Mouse (Mus musculus): ENCODE data around the gene Ankrd44. TPM values are rescaled to one million over a fixed set of nuclear protein-coding genes. Genes with fewer than 3 reads are reported as not detected.

Gene Ankrd44
- polyA plus RNA-seq, 1 experiment from 2014 or later: 20.9 TPM

DNA sequence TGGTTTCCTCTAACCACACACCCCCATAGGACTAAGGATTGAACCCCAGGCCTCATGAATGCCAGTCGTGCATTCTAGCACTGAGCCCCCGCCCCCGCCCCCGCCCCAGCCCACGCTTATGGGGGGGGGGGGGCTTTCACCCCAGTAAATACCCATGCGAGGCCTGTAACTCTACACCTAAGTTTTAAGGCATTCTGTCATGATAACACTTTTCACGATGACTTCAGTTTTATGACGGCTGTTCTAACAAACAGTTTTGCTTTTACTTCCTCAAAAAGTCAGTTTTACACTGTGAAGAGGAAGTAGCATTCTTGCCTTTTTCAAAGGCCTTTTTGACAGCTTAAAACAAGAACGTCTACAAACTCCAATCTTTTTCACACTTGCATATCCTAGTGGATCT lies 11.8 kb downstream of the Ankrd44 start:
- Histone ChIP-seq H3K9me3 (replicated peaks) (no peaks in the 10 kb centered on the region), H3K27me3 (no peaks in the 10 kb centered on the region), H3K4me1 (peaks cover 5% of the 10 kb centered on the region; the same call in 1 of the 2 replicates), H3K36me3 (no peaks in the 10 kb centered on the region), H3K27ac (no peak overlapping the region), H3K4me3 (no peak overlapping the region), H3K9ac (no peak overlapping the region), H3K4me2 (replicated peaks) (no peak overlapping the region)
- WGBS: 49% methylated on average over 9 of the region's 9 CpGs
- no peak for ATAC-seq (ENCODE audit: low FRiP score)

DNA sequence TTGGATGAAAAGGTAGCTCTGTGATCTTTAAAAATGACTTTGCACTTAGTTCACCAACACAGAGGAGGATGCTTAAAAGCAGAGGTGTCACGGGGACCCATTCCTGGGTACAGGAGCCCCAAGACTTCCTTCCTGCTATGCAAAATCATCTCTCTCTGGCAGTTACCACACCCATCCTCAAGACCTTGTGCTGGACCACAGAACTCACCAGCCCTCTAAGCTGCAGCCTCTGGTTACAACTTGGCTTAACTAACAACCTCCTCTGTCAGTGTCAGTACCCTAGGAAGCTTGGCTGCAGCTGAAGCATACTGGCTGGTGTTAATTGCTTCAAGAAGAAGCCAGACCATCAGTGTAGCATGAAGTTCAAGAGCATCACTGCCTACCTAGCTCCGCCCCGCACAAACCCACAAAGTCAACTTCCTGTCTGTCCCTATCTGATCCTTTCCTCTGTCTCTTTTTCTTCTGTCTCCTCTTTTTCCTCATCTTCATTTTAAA lies 12.8 kb downstream of the Ankrd44 start:
- no peaks in the 10 kb centered on the region for H3K36me3 ChIP-seq
- no peak overlapping the region for H3K27ac ChIP-seq
- H3K4me2 ChIP-seq (replicated peaks): no peak overlapping the region
- no peaks in the 10 kb centered on the region for H3K9me3 ChIP-seq (replicated peaks)
- 87% methylated on average over 3 of the region's 3 CpGs for WGBS
- H3K4me3 ChIP-seq: no peak overlapping the region
- peaks cover 5% of the 10 kb centered on the region; the same call in 1 of the 2 replicates for H3K4me1 ChIP-seq
- ATAC-seq (ENCODE audit: low FRiP score): no peak
- no peaks in the 10 kb centered on the region for H3K27me3 ChIP-seq
- no peak overlapping the region for H3K9ac ChIP-seq

DNA sequence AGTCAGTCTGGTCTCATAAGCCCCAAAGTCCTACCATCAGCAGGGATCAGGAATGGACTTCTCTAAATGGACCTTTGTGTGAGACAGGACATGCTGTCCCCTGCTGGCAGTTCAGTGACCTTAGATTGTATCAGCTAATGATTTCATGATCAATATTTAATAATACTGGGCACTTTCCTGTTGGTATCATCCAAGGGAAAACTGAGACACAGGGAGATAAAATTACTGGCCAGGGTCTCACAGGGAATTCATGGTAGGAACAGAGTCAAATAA lies 13.2 kb downstream of the Ankrd44 start:
- no peak for ATAC-seq (ENCODE audit: low FRiP score)
- Histone ChIP-seq H3K9me3 (replicated peaks) (no peaks in the 10 kb centered on the region), H3K27me3 (no peaks in the 10 kb centered on the region), H3K4me1 (peaks cover 5% of the 10 kb centered on the region; the same call in 1 of the 2 replicates), H3K36me3 (no peaks in the 10 kb centered on the region), H3K27ac (no peak overlapping the region), H3K9ac (no peak overlapping the region), H3K4me2 (replicated peaks) (no peak overlapping the region), H3K4me3 (no peak overlapping the region)

DNA sequence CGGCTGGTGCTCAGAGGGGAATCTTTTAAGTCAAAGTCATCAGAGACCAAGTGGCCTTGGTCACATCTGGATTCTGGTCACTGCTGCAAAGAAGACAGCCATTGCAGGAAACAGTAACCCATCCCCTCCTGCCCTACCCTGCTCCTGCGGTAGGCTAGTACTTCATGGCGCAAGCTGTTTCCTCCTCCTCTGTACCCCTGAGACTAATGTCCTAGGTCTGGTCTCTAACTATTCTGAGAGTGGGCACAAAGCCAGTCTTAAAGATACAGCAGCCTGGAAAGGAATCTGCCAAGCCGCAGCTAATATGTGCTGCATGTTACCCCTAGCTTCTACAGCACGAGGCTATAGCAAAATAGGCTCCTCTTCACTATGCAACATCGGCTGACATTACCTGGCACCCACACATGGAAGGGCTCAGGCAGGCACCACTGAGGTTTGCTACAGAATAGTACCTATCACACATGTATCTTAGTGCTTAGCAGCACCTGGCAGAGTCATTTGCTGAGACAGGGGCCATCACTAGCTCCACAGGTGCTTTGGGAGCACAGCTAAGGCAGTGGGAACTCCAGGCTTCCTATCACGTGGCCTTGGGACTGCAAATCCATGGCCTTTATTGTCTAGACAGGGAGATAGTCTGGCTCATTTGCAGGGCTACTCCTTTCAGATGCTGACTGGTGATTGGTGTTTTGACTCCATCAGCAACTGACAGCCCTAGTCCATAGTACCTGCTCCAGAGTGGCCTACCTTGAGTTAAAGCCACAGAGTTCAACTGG lies 13.7 kb downstream of the Ankrd44 start:
- H3K4me1 ChIP-seq: peaks cover 8% of the 10 kb centered on the region; the same call in 1 of the 2 replicates
- H3K27ac ChIP-seq: no peak overlapping the region
- H3K9me3 ChIP-seq (replicated peaks): no peaks in the 10 kb centered on the region
- H3K27me3 ChIP-seq: no peaks in the 10 kb centered on the region
- no peaks in the 10 kb centered on the region for H3K36me3 ChIP-seq
- H3K4me2 ChIP-seq (replicated peaks): no peak overlapping the region
- H3K4me3 ChIP-seq: no peak overlapping the region
- ATAC-seq (ENCODE audit: low FRiP score): no peak
- 68% methylated on average over 7 of the region's 7 CpGs for WGBS
- H3K9ac ChIP-seq: no peak overlapping the region

DNA sequence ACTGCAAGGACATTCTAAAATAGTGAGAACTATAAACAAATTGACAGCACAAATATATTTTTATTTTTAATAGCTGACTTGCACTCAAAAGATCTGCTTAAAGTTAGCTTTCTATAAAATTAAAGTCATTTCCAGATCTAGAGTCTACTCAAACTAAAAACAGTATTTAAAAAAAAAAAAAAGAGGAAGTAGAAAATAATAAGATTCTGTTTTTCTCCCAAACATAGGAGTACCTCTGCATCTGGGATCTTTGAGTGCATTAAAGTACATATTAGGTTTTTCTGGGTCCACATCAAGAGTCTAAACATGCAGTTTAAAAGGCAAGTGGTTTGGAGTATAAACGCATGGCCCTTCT lies 15.0 kb downstream of the Ankrd44 start:
- no peaks in the 10 kb centered on the region for H3K9me3 ChIP-seq (replicated peaks)
- H3K27me3 ChIP-seq: no peaks in the 10 kb centered on the region
- peaks cover 19% of the 10 kb centered on the region; the same call in 1 of the 2 replicates for H3K4me1 ChIP-seq
- no peak overlapping the region for H3K27ac ChIP-seq
- H3K4me2 ChIP-seq (replicated peaks): no peak overlapping the region
- no peak for ATAC-seq (ENCODE audit: low FRiP score)
- H3K4me3 ChIP-seq: no peak overlapping the region
- H3K9ac ChIP-seq: no peak overlapping the region
- WGBS: 94% methylated on average over 1 of the region's 1 CpGs
- H3K36me3 ChIP-seq: no peaks in the 10 kb centered on the region

DNA sequence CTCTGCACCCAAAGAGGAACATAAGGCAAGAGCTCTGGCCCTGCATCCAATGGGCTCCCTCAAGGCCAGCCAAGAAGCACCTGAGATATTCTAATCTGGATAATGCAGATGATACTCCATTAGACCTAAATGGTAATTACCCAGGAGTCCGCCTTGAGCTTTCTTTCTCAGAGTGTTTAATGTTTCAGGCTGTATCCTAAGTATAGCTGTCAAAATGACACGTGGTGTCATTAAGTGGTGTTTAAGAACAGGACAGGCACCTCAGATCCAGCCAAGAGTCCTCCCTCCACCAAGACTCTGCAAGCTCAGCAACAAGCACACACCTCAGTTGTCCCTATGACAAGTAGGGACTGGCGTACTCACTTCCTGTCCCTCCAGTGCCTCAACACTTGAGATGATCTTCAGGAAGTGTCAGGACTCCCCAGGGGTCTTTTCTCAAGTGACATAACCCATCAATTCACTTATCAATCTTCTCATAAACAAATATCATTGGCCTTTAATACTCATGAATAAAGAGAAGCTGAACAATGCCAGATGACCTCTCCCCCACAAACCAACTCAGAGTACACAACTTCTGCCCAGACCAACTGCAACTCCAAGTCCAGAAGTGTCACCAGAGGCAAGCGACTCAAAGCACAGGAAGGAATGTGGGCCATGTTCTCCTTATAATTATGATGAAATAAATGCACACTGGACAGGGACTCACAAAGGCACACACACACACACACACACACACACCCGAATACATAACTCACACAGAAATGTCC lies 15.5 kb downstream of the Ankrd44 start:
- no peak for ATAC-seq (ENCODE audit: low FRiP score)
- no peak overlapping the region for H3K4me2 ChIP-seq (replicated peaks)
- H3K27ac ChIP-seq: no peak overlapping the region
- peaks cover 25% of the 10 kb centered on the region; the same call in 1 of the 2 replicates for H3K4me1 ChIP-seq
- no peaks in the 10 kb centered on the region for H3K27me3 ChIP-seq
- no peak overlapping the region for H3K9ac ChIP-seq
- H3K4me3 ChIP-seq: no peak overlapping the region
- no peaks in the 10 kb centered on the region for H3K36me3 ChIP-seq
- H3K9me3 ChIP-seq (replicated peaks): no peaks in the 10 kb centered on the region
- 78% methylated on average over 5 of the region's 5 CpGs for WGBS

DNA sequence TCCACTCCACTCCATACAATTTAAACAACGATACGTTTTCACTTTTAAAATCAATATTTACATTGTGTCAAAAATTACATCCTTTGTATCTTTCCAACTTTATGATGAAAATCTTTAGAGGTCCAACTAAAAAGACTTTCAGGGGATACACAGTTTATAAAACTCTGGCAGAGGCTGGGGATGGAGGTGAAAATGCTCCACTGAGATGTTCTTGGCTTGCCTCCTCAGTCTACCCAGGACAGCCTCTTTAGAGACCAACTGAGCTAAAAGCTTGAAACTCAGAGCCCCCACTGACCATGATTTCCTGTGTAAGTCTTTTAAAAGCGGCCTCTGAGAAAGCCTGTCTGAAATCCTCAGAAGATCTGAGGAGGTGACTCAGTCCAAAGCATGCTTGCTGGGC lies 17.4 kb downstream of the Ankrd44 start:
- no peak for ATAC-seq (ENCODE audit: low FRiP score)
- H3K4me3 ChIP-seq: no peak overlapping the region
- no peak overlapping the region for H3K27ac ChIP-seq
- H3K9ac ChIP-seq: no peak overlapping the region
- WGBS: 77% methylated on average over 3 of the region's 3 CpGs
- no peaks in the 10 kb centered on the region for H3K9me3 ChIP-seq (replicated peaks)
- H3K27me3 ChIP-seq: no peaks in the 10 kb centered on the region
- peaks cover 25% of the 10 kb centered on the region; the same call in 1 of the 2 replicates for H3K4me1 ChIP-seq
- H3K36me3 ChIP-seq: no peaks in the 10 kb centered on the region
- H3K4me2 ChIP-seq (replicated peaks): no peak overlapping the region

DNA sequence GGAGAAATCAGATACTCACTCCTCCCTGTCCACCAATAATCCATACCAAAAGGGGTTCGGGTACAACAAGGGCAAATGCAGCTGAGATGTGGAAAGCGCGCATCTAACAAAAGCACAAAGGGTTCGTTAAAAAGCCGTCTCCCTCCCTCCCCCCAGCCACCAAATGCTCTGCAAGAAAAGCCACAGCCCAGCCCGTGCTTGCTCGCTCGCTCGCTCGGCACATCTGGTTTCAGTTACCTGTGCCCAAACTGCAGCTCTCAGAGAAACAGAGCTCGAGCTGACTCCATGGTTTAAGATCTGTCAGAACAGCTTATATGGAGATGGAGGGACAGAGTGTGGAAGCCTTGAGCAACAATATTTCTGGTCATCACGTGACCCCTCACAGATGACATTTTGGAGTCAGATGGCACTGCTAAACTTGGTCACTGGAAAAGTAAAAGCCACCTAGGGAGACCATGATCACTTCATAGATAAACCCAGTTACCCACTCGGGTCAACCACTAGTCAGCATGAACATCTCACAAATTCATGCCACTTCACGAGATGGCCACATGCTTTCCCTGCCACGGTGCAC lies 19.0 kb downstream of the Ankrd44 start:
- 41% methylated on average over 15 of the region's 15 CpGs for WGBS
- H3K4me1 ChIP-seq: peaks cover 23% of the 10 kb centered on the region; the same call in 1 of the 2 replicates
- H3K27ac ChIP-seq: peak overlapping the region; percentile 35; the same call in 1 of the 2 replicates
- peak overlapping the region; percentile 17 for H3K4me2 ChIP-seq (replicated peaks)
- no peak overlapping the region for H3K4me3 ChIP-seq
- H3K9me3 ChIP-seq (replicated peaks): no peaks in the 10 kb centered on the region
- no peaks in the 10 kb centered on the region for H3K36me3 ChIP-seq
- no peaks in the 10 kb centered on the region for H3K27me3 ChIP-seq
- no peak overlapping the region for H3K9ac ChIP-seq
- no peak for ATAC-seq (ENCODE audit: low FRiP score)

DNA sequence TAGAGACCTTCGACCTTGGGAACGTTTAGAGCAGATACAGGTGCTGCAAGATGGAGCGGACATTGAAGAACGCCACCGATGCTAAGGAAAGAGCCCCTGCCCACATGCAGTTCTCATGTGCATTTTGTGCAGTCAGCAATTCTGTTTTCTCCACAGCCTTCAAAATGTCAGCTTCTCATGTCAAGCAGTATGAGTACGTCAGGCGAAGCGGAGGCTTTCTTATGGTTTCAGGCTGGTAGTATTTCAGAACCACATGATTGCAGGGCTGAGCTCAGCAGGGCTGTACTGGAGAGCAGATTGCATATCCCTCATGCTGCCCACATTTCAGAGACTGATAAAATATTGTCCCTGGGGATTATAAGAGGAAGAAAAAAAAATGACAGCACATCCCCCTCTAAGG lies 19.9 kb downstream of the Ankrd44 start:
- H3K4me3 ChIP-seq: no peak overlapping the region
- 0 out of 2 replicates have a peak overlapping the region, but pooled peaks have one; percentile 35 for H3K27ac ChIP-seq

DNA sequence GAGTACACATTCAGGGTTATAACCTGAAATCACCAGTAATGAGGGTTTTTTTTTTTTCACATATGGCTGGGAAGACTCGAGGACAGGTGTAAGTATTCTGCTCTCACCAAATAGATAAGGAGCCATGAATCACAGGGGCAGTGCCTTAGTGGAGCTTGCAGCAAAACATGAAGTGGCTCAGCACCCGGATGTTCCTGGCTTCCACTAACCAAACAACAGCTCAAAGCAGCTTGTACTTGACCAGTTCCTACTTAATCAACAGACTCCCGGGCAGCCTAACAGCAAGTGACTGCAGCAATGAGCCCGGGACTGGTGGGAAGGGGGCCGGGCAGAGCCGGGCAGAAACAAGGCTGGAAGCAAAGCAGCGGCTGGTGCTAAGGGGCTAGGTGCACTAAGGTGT lies 20.6 kb downstream of the Ankrd44 start:
- H3K27ac ChIP-seq: no peak overlapping the region
- WGBS: 70% methylated on average over 7 of the region's 7 CpGs
- ATAC-seq (ENCODE audit: low FRiP score): no peak
- no peak overlapping the region for H3K4me2 ChIP-seq (replicated peaks)
- no peaks in the 10 kb centered on the region for H3K27me3 ChIP-seq
- no peaks in the 10 kb centered on the region for H3K36me3 ChIP-seq
- H3K9ac ChIP-seq: no peak overlapping the region
- peaks cover 28% of the 10 kb centered on the region; the same call in 1 of the 2 replicates for H3K4me1 ChIP-seq
- no peaks in the 10 kb centered on the region for H3K9me3 ChIP-seq (replicated peaks)
- no peak overlapping the region for H3K4me3 ChIP-seq

More for the DNA sequence above, 19.9 kb downstream of the Ankrd44 start:
- WGBS: 77% methylated on average over 8 of the region's 8 CpGs
- no peaks in the 10 kb centered on the region for H3K9me3 ChIP-seq (replicated peaks)
- no peak for ATAC-seq (ENCODE audit: low FRiP score)
- H3K27me3 ChIP-seq: no peaks in the 10 kb centered on the region
- H3K4me2 ChIP-seq (replicated peaks): peak overlapping the region; percentile 17; the same call in 1 of the 2 replicates
- H3K4me1 ChIP-seq: peaks cover 23% of the 10 kb centered on the region; the same call in 1 of the 2 replicates
- H3K36me3 ChIP-seq: no peaks in the 10 kb centered on the region
- no peak overlapping the region for H3K9ac ChIP-seq

DNA sequence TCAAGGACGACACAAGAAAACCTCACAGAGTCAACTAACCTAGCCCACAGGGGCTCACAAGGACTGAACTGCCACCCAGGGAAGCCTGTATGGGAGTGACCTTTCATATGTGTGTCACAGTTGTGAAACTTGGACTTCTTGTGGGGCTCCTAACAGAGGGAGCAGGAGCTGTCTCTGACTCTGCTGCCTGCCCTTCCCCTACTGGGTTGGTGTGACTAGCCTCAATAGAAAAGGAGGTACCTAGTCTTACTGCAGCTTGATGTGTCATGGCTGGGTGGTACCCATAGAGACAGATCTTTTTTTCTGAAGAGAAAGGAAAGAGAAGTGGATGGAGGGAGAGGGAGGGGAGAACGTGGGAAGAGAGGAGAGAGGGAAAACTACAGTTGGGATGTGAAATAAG lies 22.0 kb downstream of the Ankrd44 start:
- H3K9ac ChIP-seq: no peak overlapping the region
- no peak overlapping the region for H3K27ac ChIP-seq
- H3K9me3 ChIP-seq (replicated peaks): no peaks in the 10 kb centered on the region
- H3K4me2 ChIP-seq (replicated peaks): no peak overlapping the region
- peaks cover 27% of the 10 kb centered on the region for H3K4me1 ChIP-seq
- H3K4me3 ChIP-seq: no peak overlapping the region
- ATAC-seq (ENCODE audit: low FRiP score): no peak
- no peaks in the 10 kb centered on the region for H3K36me3 ChIP-seq
- H3K27me3 ChIP-seq: no peaks in the 10 kb centered on the region
- 82% methylated on average over 2 of the region's 2 CpGs for WGBS

DNA sequence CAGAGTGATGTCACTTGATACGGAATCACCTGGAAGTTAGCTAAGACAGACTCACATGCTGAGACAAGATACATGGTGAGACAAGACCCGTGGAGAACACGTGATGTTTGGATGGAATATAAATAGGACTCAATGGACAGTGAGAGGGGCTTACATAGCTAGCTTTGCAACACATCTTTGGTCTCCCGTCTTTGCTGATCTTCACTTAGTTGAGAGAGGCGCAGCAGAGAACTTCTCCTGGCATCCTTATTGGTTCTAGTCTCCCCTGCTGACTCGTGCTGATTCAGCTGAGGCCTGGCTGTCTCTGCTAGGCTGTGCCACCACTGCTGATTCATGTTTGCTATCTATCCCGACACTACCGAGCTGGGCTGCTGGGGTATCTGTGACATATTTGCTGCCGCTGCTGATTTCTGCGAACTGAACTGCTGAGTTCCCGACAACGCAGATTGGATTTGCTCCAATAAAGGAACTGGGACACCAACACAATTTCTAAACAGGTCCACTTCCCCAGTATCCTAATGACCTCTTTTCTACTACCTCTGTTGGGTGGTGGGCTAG lies 23.4 kb downstream of the Ankrd44 start:
- H3K4me2 ChIP-seq (replicated peaks): no peak overlapping the region
- H3K4me1 ChIP-seq: peaks cover 29% of the 10 kb centered on the region
- no peaks in the 10 kb centered on the region for H3K36me3 ChIP-seq
- 95% methylated on average over 12 of the region's 12 CpGs for WGBS
- no peaks in the 10 kb centered on the region for H3K27me3 ChIP-seq
- no peak overlapping the region for H3K4me3 ChIP-seq
- ATAC-seq (ENCODE audit: low FRiP score): no peak
- H3K9me3 ChIP-seq (replicated peaks): no peaks in the 10 kb centered on the region
- H3K9ac ChIP-seq: no peak overlapping the region
- H3K27ac ChIP-seq: no peak overlapping the region
